Mouse (Mus musculus) cerebellum, adult 18-20 months (tissue): ENCODE measurements at regions not wholly inside any gene's neighbourhood (a gene's known extent, or its start where the extent isn't known, plus 50 kb on each side); places are given as distances from the start of the nearest gene placed in this dataset.

ENCODE experiments used
- DNase-seq, 2 experiments: peaks; one replicate each; pipeline ENCODE4 v3.0.0; 2021

- no peak for DNase-seq
Measured at GRCm38 (mm10) chr2:73978072-73978471, 66.9 kb upstream of the Atp5g3 start.

GRCm38 (mm10) chr2:73973774-73974173, 62.6 kb upstream of the Atp5g3 start:
- DNase-seq: no peak

GRCm38 (mm10) chr2:73967618-73968017, 56.5 kb upstream of the Atp5g3 start:
- no peak for DNase-seq

- peak; percentile 60 to 69 for DNase-seq
Measured at GRCm38 (mm10) chr2:73965595-73965994, 54.5 kb upstream of the Atp5g3 start.
